Mouse (Mus musculus): ENCODE results near the gene Mrpl48.

- TF ChIP-seq CTCF (IDR thresholded peaks at IDR 0.05; ENCODE audit: low read depth, low read length) (no peak), POLR2A (IDR thresholded peaks at IDR 0.05; ENCODE audit: borderline replicate concordance, low read depth, low read length) (no peak)
Measured at GRCm38 (mm10) chr7:100504740-100505487, 103.2 kb downstream of the Mrpl48 start.

All from bone marrow macrophage, adult 2 months (primary cell).